Mouse (Mus musculus) intestine, postnatal 0 days (tissue): ENCODE results near the gene Hspd1. TPM values are rescaled to one million over a fixed set of nuclear protein-coding genes. Genes with fewer than 3 reads are reported as not detected.

Source experiments
- ATAC-seq: fragments of 200-750 bp; cut with Nextera tagmentation; 2 replicates; pipeline ENCODE4 v1.8.0; 2017; ENCODE audit warnings: mild to moderate bottlenecking, moderate TSS enrichment, moderate library complexity
- H3K27ac ChIP-seq: fragments of 300-500 bp; sonication (generic); 2 replicates; pipeline ENCODE4 v1.5.1; 2014; ENCODE audit warnings: mild to moderate bottlenecking, low read depth, low read length, moderate library complexity
- H3K27me3 ChIP-seq: fragments of 300-500 bp; sonication (generic); replicated peaks from 2 replicates; pipeline ENCODE4 v1.6.1; 2014; ENCODE audit warnings: low read length, mixed read lengths; ENCODE audit not compliant: control insufficient read depth, insufficient read depth
- H3K36me3 ChIP-seq: fragments of 300-500 bp; sonication (generic); 2 replicates; pipeline ENCODE4 v1.6.1; 2014; ENCODE audit warnings: mild to moderate bottlenecking, moderate library complexity; ENCODE audit not compliant: control insufficient read depth, insufficient read depth
- H3K4me1 ChIP-seq: fragments of 300-500 bp; sonication (generic); replicated peaks from 2 replicates; pipeline ENCODE4 v1.6.1; 2014; ENCODE audit warnings: antibody characterized with exemption, low read length, mixed read lengths; ENCODE audit not compliant: control insufficient read depth, insufficient read depth
- H3K4me2 ChIP-seq: fragments of 300-500 bp; sonication (generic); replicated peaks from 2 replicates; pipeline ENCODE4 v1.6.1; 2014; ENCODE audit warnings: low read depth, mild to moderate bottlenecking, moderate library complexity
- H3K4me3 ChIP-seq: fragments of 300-500 bp; sonication (generic); 2 replicates; pipeline ENCODE4 v1.5.1; 2014; ENCODE audit warnings: low read depth, low read length
- H3K9ac ChIP-seq: fragments of 300-500 bp; sonication (generic); 2 replicates; pipeline ENCODE4 v1.6.1; 2014; ENCODE audit warnings: mild to moderate bottlenecking, low read depth, low read length
- H3K9me3 ChIP-seq: fragments of 300-500 bp; sonication (generic); 2 replicates; pipeline ENCODE4 v1.6.1; 2016; ENCODE audit warnings: mixed run types; ENCODE audit not compliant: control insufficient read depth
- CTCF ChIP-seq: sonication (generic); IDR thresholded peaks from 2 replicates; pipeline ENCODE4 v1.5.1; 2016; ENCODE audit warnings: low read depth, mild to moderate bottlenecking, control low read depth, antibody characterized with exemption, moderate library complexity
- WGBS: fragments of 180-500 bp; shearing (Covaris S2); extraction: QIAGEN DNeasy Blood & Tissue Kit; methylation state at CpG from one replicate; pipeline ENCODE4 v1.1.7; 2014; 5-methylcytosine and 5-hydroxymethylcytosine counted together
- polyA plus RNA-seq: library from polyadenylated mRNA; unstranded; fragments of >200 nt; fragmentation: Nextera tagmentation; extraction: Ambion mirVana; gene quantifications from 2 replicates; pipeline ENCODE4 v1.2.1, GENCODE M21; 2015

Hspd1 gene
- polyA plus RNA-seq, 1 experiment from 2014 or later: 164 TPM

DNA sequence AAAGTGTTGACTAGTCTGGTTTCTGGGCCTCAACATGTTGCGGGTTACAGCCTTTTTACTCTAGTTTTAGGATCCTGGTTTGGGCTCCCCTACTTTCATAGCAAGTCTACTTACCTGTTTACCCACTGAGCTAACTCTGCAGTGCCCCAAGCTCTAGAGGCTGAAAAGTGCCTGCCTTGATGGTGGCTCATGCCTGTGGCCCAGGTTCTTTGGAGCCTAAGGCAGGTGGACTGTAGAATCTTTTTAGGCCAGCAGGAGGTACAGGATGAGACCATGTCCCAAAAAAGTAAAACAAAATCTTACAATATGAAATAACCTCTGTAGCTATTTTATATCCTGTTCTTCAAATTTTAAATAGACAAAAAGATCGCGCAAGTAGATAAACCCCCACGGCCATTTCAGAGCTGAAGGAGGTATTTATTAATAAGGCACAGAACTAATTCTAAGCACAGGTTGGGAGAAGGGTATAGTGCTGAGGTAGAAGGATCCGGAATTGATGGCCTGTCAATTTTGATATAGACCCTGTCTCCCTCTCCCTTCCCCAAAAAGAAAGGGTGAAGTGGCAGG, 1.5 kb upstream of the Hspd1 start:
- H3K9ac ChIP-seq: no peak overlapping the region; the same call in 1 of the 2 replicates
- H3K27ac ChIP-seq: peak overlapping the region; percentile 21; the same call in 1 of the 2 replicates
- 0 out of 2 replicates have a peak, but pooled peaks have one; percentile 8 for TF ChIP-seq CTCF
- H3K36me3 ChIP-seq: peaks cover 17% of the 10 kb centered on the region; the same call in 1 of the 2 replicates
- WGBS: 55% methylated on average over 5 of the region's 5 CpGs
- no peaks in the 10 kb centered on the region for H3K27me3 ChIP-seq
- H3K4me2 ChIP-seq: peak overlapping the region; percentile 69
- H3K4me1 ChIP-seq: peaks cover 5% of the 10 kb centered on the region; the same call in 1 of the 2 replicates
- no peak for ATAC-seq
- H3K4me3 ChIP-seq: peak overlapping the region; percentile 92
- H3K9me3 ChIP-seq: no peaks in the 10 kb centered on the region

DNA sequence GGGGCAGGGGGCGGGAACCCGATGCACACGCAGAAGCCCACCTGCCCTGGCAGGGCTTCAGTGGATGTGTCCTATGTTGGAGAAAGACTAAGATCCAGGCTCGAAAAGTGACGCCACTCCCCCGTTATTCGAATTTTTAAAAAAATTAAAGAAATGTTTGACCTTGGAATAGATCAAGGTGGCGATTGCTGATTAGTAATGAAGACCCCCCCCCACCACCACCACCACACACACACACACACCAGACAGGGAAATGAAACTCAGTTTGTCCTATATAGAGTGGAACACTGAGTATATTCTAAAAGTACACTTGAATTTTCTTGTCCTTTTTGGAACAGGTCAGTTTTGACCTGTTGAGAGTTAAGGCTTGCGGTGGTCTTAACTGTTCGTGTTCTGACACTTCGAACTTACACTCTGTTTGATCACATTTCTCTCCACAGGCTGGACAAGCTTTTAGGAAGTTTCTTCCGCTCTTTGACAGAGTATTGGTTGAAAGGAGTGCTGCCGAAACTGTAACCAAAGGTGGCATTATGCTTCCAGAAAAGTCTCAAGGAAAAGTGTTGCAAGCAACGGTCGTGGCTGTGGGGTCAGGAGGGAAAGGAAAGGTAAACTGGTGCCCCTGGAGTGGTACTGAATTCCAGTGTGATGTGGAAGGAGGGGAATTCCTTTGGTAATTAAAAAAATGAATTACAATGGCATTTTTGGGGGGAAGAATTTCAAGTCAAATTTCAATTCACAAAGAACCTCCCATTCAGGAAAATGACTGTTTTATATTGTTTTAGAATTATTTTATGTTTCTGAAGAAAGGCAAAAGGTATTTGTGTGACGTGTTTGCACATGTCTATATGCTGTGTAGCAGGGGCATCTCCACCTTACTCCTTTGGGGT, 811 bp upstream of the Hspd1 start:
- WGBS: 4% methylated on average over 16 of the region's 16 CpGs
- ATAC-seq: no peak
- H3K4me3 ChIP-seq: peak overlapping the region; percentile 92
- peak overlapping the region; percentile 69 for H3K4me2 ChIP-seq
- H3K36me3 ChIP-seq: peaks cover 21% of the 10 kb centered on the region; the same call in 1 of the 2 replicates
- peak overlapping the region; percentile 95 for H3K27ac ChIP-seq
- no peaks in the 10 kb centered on the region for H3K27me3 ChIP-seq
- TF ChIP-seq CTCF: no peak
- peak overlapping the region; percentile 92 for H3K9ac ChIP-seq
- peaks cover 5% of the 10 kb centered on the region for H3K4me1 ChIP-seq
- H3K9me3 ChIP-seq: no peaks in the 10 kb centered on the region

DNA sequence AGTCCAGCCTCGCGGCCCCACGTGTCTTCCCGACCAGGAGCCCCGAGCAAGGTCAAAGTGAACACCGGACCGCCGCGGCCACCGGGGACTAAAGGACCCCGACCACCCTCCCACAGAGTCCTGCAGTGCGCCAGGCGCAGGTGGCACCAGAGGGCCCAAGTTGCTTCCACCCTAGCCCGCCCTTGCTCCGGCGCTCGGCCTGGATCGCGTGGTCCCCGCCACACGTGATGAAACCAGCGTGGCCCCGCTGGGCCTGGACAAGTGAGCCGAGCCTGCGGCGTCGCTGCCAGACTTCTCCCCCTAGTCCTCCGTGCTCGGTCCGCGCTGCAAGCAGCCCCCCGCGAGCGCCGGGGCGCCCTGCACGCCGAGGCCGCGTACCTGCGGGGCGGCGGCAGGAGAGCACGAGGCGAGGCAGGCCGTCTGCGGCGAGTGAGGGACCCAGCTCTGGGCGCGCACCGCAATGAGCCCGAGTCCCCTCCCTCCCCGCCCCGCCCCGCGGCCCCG, 590 bp downstream of the Hspd1 start:
- Histone ChIP-seq H3K27ac (peak overlapping the region; percentile 95), H3K4me2 (peak overlapping the region; percentile 69), H3K36me3 (peaks cover 34% of the 10 kb centered on the region), H3K4me1 (peaks cover 5% of the 10 kb centered on the region), H3K9ac (peak overlapping the region; percentile 92), H3K9me3 (no peaks in the 10 kb centered on the region), H3K4me3 (peak overlapping the region; percentile 92), H3K27me3 (no peaks in the 10 kb centered on the region)
- peak; percentile 18 for TF ChIP-seq CTCF
- under 1% methylated on average over 52 of the region's 57 CpGs for WGBS
- peak; percentile 41 for ATAC-seq

DNA sequence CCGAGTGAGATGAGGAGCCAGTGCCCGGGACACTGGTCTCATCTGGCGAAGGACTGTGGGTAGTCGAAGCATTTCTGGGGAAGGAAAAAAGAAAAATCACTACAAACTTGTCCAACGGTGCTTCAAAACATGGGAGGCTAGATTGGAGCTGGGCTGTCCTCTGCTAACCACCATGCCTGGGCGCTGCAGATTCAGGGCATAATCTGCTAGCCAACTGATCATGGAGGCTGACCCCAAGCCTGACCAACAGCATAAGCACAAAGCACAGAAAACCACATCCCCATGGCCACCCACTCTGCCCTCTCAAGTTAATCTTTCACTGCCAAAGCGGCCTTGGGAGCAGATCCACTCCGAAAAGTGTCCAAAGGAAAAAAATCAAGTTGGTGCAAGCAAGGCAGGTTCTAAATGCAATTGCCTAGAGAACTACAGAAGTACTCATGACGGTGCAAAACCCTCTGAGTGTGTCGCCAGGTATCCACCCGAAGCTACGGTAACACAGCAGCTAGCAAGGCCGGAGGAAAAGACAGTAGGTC, 1.1 kb downstream of the Hspd1 start:
- peak overlapping the region; percentile 95 for H3K27ac ChIP-seq
- TF ChIP-seq CTCF: no peak
- H3K4me3 ChIP-seq: peak overlapping the region; percentile 92
- H3K4me2 ChIP-seq: peak overlapping the region; percentile 69
- no peak; the same call in 1 of the 2 replicates for ATAC-seq
- WGBS: under 1% methylated on average over 13 of the region's 13 CpGs
- peaks cover 40% of the 10 kb centered on the region for H3K36me3 ChIP-seq
- peaks cover 5% of the 10 kb centered on the region for H3K4me1 ChIP-seq
- peak overlapping the region; percentile 92 for H3K9ac ChIP-seq
- no peaks in the 10 kb centered on the region for H3K9me3 ChIP-seq
- no peaks in the 10 kb centered on the region for H3K27me3 ChIP-seq

DNA sequence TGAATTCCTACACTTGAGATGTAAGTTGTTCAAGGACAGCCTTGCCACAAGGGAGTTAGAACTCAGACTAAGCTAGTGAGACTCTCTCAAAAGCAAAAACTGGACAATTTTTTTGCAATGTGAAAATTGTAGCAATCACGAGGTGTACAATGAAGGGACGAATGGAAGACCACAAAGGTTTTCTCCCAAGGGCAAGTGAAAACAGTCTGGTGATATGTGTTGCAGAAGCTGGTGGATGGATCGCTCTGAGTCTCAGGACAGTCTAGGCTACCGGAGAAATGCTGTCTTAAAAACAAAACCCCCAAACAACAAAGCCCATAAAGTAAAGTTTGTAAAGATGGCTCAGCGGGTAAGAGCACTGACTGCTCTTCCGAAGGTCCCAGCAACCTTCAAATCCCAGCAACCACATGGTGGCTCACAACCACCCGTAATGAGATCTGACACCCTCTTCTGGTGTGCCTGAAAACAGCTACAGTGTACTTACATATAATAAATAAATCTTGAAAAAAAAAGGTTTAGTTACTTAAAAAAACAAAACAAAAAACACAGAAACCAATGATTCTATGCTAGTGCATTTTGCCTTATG, 2.2 kb downstream of the Hspd1 start:
- peak overlapping the region; percentile 92 for H3K4me3 ChIP-seq
- no peak for ATAC-seq
- no peaks in the 10 kb centered on the region for H3K9me3 ChIP-seq
- H3K4me1 ChIP-seq: peaks cover 5% of the 10 kb centered on the region
- H3K9ac ChIP-seq: 0 out of 2 replicates have a peak overlapping the region, but pooled peaks have one; percentile 11
- H3K36me3 ChIP-seq: peaks cover 40% of the 10 kb centered on the region
- 0 out of 2 replicates have a peak, but pooled peaks have one; percentile 30 for TF ChIP-seq CTCF
- no peaks in the 10 kb centered on the region for H3K27me3 ChIP-seq
- H3K27ac ChIP-seq: no peak overlapping the region
- peak overlapping the region; percentile 69 for H3K4me2 ChIP-seq
- WGBS: 29% methylated on average over 7 of the region's 7 CpGs
